Mouse (Mus musculus) erythroblast, adult 5-6 weeks (primary cell): ENCODE measurements around the gene Slc17a3. TPM values are rescaled to one million over a fixed set of nuclear protein-coding genes. Genes with fewer than 3 reads are reported as not detected.

Experiments
- ATAC-seq: replicated peaks from 2 replicates; pipeline ENCODE4 v1.8.0; 2016; ENCODE audit warnings: moderate number of reproducible peaks, mild to moderate bottlenecking, moderate TSS enrichment, inconsistent platforms; ENCODE audit not compliant: poor library complexity, low FRiP score, severe bottlenecking
- total RNA-seq, 2 experiments: library from RNA; stranded (forward) in 1 of 2; stranded (reverse) in 1 of 2; fragments of 150-400 nt in 1 of 2; fragments of 200-764, 138-1000 nt in 1 of 2; gene quantifications; 2 replicates each; pipeline versions ENCODE4 v1.2.3 to v1.2.4; 2015 to 2017; ENCODE audit warnings: low replicate concordance in 2 of 2

Gene Slc17a3
- total RNA-seq, 2 experiments from 2014 or later, result not detected

GRCm38 (mm10) chr13:23868790-23869533, 29.7 kb downstream of the Slc17a3 start:
- no peak for ATAC-seq

DNA sequence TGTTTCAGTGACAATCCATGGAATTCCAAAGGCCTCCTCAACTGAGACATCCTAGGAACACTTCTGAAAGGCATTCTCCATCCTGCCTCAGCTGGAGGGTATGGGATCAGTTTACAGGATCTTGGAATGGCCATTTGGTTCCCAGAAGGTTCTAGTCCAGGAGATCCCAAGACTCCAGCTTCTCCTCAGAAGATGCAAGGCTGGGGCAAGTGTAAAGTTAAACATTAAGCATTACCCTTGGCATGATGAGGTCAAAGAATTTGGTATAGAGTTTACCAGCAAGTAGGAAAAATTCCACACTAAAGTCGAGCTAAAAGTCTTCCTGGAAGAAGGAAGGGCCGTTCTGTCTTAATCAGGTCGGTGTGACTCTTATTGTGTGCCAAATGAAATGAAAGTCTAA, 30.8 kb downstream of the Slc17a3 start:
- ATAC-seq, result no peak

GRCm38 (mm10) chr13:23873141-23873540, 33.9 kb downstream of the Slc17a3 start:
- no peak for ATAC-seq

GRCm38 (mm10) chr13:23879106-23879505, 39.9 kb downstream of the Slc17a3 start:
- ATAC-seq, result no peak

DNA sequence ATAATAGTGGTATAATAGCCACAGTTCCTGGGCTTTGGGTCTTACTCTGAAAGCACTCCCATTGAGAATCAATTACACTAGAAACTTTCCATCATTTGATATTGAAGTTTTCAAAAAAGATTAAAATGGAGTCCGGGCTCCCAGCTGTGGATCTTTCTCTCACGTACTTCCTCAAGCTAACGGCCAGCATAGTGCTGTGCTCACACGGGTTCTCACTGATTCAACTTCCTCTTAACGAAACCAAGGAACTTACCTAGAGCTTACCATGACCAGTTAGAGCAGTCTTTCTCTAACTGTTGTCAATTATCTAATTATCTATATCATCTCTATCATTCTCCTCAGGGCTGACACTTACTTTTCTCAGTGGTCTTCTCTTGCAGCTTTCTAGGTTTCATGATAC, 40.4 kb downstream of the Slc17a3 start:
- no peak for ATAC-seq

DNA sequence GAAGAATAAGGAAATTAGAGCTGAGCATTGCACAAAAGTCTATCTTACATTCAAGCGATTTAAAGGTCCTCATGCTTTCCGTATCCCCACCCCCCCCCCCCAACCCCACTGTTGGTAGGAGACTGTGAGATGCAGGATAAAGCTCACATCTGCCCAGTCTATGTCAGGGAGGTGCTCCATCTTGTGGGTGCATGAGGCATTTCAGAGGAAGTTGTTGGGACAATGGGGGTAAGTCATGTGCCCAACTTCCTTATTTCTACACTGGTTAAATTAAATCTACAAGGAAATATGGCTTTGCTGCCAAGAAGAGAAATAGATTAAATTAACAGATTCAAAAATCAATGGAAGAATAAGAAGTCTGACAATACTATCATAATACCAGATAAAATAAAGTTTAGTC, 46.3 kb downstream of the Slc17a3 start:
- no peak for ATAC-seq

GRCm38 (mm10) chr13:23887026-23887725, 47.9 kb downstream of the Slc17a3 start:
- no peak; the same call in 1 of the 2 replicates for ATAC-seq

DNA sequence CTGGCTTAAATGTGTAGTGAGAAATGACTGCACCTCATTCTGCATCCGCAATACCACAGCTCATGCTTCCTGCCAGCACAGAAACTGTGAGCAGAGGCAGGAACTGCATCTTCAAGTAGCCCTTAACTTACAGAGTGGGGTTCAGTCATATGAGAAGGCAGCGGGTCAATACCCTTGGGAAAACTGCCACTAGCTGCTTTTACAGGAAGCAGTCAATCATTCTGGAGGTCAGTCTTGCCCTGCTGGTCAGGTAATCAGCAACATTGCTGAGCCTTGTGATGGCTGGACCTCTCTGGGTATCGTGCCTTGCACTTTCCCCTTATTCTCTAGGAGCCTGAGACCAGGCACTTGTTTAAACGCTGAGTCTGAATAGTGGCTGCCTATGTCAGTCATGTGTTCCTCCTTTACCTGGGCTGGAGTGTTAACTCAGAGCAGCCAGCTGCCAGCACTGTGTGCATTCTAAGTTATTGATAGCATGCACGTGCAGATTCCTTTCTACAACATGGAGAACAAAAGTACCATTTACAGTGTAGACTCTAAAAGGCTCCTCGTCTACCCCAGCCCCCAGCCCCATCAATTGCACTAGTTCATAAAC, 49.9 kb downstream of the Slc17a3 start:
- no peak for ATAC-seq

- no peak for ATAC-seq
These were observed 53.5 kb downstream of the Slc17a3 start for GRCm38 (mm10) chr13:23892592-23893268.

- ATAC-seq, result no peak
These were observed 54.0 kb downstream of the Slc17a3 start for GRCm38 (mm10) chr13:23893269-23893593.

DNA sequence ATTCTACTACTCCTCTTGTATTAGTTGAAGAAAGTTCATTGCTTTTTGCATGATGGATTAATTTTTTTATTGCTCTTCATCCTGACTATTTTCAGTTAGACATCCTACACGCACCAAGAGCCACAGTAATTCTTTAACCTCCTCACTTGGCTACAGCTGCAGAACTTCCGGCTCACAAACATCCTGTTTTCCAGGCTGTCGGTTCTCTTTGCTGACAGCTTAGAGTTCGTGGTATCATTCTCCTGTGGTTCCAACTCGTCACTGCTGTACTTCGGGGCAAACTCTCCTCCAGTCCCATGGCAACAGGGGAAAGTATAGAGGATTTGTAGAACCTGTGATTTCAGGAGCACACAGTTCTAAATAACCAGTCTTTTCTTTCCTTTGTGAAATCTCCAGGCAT, 59.0 kb downstream of the Slc17a3 start:
- no peak for ATAC-seq

DNA sequence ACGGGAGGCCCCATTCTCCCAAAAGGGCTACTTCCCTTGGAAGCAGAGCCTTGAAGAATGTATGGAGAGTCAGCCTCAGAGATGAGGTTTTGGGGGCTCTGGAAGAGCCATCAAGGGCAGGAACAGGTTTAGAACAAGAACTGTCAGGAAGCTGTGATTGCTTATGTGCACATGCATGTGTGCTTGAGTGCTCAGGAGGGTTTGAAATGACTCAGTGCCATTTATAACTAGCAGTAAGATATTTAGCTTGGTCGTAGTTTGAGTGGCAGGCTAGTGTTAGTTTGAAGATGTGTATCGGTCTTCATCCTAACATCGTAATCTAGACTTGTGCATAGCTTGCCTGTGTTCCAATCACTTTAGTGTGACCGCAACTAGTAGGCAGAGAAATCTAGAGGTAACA, 67.7 kb downstream of the Slc17a3 start:
- no peak for ATAC-seq

DNA sequence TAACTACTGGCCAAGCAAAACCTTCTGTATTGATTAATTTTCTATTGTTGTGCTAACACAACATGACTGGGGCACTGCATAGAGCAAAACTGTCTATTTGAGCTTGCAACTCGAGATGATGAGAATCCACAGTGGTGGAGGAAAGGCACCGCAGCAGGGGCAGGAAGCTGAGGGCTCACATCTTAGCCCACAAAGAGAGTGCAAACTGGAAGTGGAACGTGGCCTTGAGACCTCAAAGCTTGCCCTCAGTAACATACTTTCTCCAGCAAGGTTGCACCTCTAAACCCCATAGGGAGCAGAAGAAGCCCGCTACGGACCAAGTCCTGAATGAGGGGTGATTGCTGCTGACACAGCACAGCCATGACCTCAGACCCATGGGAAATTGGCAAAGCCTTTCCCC, 70.9 kb downstream of the Slc17a3 start:
- ATAC-seq, result no peak

Other genes starting within 250 kb of the Slc17a3 start
- gene Hist1h2be, start 218.3 kb upstream of the Slc17a3 start, total RNA-seq (2015; ENCODE audit: low replicate concordance), result 6.7 and 17.6 TPM in 2 replicates
- 69.9 and 74.3 TPM in 2 replicates for gene Hist1h2be, start 218.3 kb upstream of the Slc17a3 start, total RNA-seq (2017; ENCODE audit: low replicate concordance)
- gene Hist1h1e, start 216.9 kb upstream of the Slc17a3 start, total RNA-seq (2015; ENCODE audit: low replicate concordance), result 468 and 530 TPM in 2 replicates
- gene Hist1h1e, start 216.9 kb upstream of the Slc17a3 start, total RNA-seq (2017; ENCODE audit: low replicate concordance), result 717 and 954 TPM in 2 replicates
- 5.6 and 12.3 TPM in 2 replicates for gene Hist1h2ac, start 155.5 kb upstream of the Slc17a3 start, total RNA-seq (2015; ENCODE audit: low replicate concordance)
- gene Hist1h2ac, start 155.5 kb upstream of the Slc17a3 start, total RNA-seq (2017; ENCODE audit: low replicate concordance), result 55.5 and 70.6 TPM in 2 replicates
- 44.9 and 49.2 TPM in 2 replicates for gene Hist1h2bc, start 155.2 kb upstream of the Slc17a3 start, total RNA-seq (2015; ENCODE audit: low replicate concordance)
- 164 and 206 TPM in 2 replicates for gene Hist1h2bc, start 155.2 kb upstream of the Slc17a3 start, total RNA-seq (2017; ENCODE audit: low replicate concordance)
- gene Hist1h1t, start 143.6 kb upstream of the Slc17a3 start, total RNA-seq (2015; ENCODE audit: low replicate concordance), result not detected in 2 replicates
- gene Hist1h1t, start 143.6 kb upstream of the Slc17a3 start, total RNA-seq (2017; ENCODE audit: low replicate concordance), result 1.9 and 2.0 TPM in 2 replicates
- gene Hist1h4c, start 141.0 kb upstream of the Slc17a3 start, total RNA-seq (2015; ENCODE audit: low replicate concordance), result 59.8 and 77.5 TPM in 2 replicates
- gene Hist1h4c, start 141.0 kb upstream of the Slc17a3 start, total RNA-seq (2017; ENCODE audit: low replicate concordance), result 249 and 402 TPM in 2 replicates
- gene Hfe, start 128.6 kb upstream of the Slc17a3 start, total RNA-seq (2015; ENCODE audit: low replicate concordance), result 5.0 and 17.9 TPM in 2 replicates
- gene Hfe, start 128.6 kb upstream of the Slc17a3 start, total RNA-seq (2017; ENCODE audit: low replicate concordance), result 2.0 and 4.5 TPM in 2 replicates
- gene Hist1h1c, start 100.6 kb upstream of the Slc17a3 start, total RNA-seq (2015; ENCODE audit: low replicate concordance), result 188 and 215 TPM in 2 replicates
- 1,447 and 1,942 TPM in 2 replicates for gene Hist1h1c, start 100.6 kb upstream of the Slc17a3 start, total RNA-seq (2017; ENCODE audit: low replicate concordance)
- 41.1 and 59.8 TPM in 2 replicates for gene Hist1h3c, start 93.8 kb upstream of the Slc17a3 start, total RNA-seq (2015; ENCODE audit: low replicate concordance)
- gene Hist1h3c, start 93.8 kb upstream of the Slc17a3 start, total RNA-seq (2017; ENCODE audit: low replicate concordance), result 178 and 330 TPM in 2 replicates
- 79.4 and 128 TPM in 2 replicates for gene Hist1h2bb, start 92.7 kb upstream of the Slc17a3 start, total RNA-seq (2015; ENCODE audit: low replicate concordance)
- 1,415 and 1,638 TPM in 2 replicates for gene Hist1h2bb, start 92.7 kb upstream of the Slc17a3 start, total RNA-seq (2017; ENCODE audit: low replicate concordance)
- gene Hist1h2ab, start 88.3 kb upstream of the Slc17a3 start, total RNA-seq (2015; ENCODE audit: low replicate concordance), result 12.5 and 24.5 TPM in 2 replicates
- gene Hist1h2ab, start 88.3 kb upstream of the Slc17a3 start, total RNA-seq (2017; ENCODE audit: low replicate concordance), result 1,181 and 1,326 TPM in 2 replicates
- gene Hist1h3b, start 87.2 kb upstream of the Slc17a3 start, total RNA-seq (2015; ENCODE audit: low replicate concordance), result 179 and 183 TPM in 2 replicates
- gene Hist1h3b, start 87.2 kb upstream of the Slc17a3 start, total RNA-seq (2017; ENCODE audit: low replicate concordance), result 251 and 270 TPM in 2 replicates
- gene Hist1h4b, start 82.4 kb upstream of the Slc17a3 start, total RNA-seq (2015; ENCODE audit: low replicate concordance), result 50.5 and 52.2 TPM in 2 replicates
- gene Hist1h4b, start 82.4 kb upstream of the Slc17a3 start, total RNA-seq (2017; ENCODE audit: low replicate concordance), result 150 and 446 TPM in 2 replicates
- gene Hist1h4a, start 78.2 kb upstream of the Slc17a3 start, total RNA-seq (2015; ENCODE audit: low replicate concordance), result 15.4 and 15.7 TPM in 2 replicates
- gene Hist1h4a, start 78.2 kb upstream of the Slc17a3 start, total RNA-seq (2017; ENCODE audit: low replicate concordance), result 211 and 254 TPM in 2 replicates
- 26.3 and 29.6 TPM in 2 replicates for gene Hist1h3a, start 77.0 kb upstream of the Slc17a3 start, total RNA-seq (2015; ENCODE audit: low replicate concordance)
- 171 and 175 TPM in 2 replicates for gene Hist1h3a, start 77.0 kb upstream of the Slc17a3 start, total RNA-seq (2017; ENCODE audit: low replicate concordance)
- 106 and 128 TPM in 2 replicates for gene Hist1h1a, start 75.8 kb upstream of the Slc17a3 start, total RNA-seq (2015; ENCODE audit: low replicate concordance)
- gene Hist1h1a, start 75.8 kb upstream of the Slc17a3 start, total RNA-seq (2017; ENCODE audit: low replicate concordance), result 1,089 and 2,054 TPM in 2 replicates
- not detected in 2 replicates for gene Trim38, start 69.5 kb upstream of the Slc17a3 start, total RNA-seq (2015; ENCODE audit: low replicate concordance)
- gene Trim38, start 69.5 kb upstream of the Slc17a3 start, total RNA-seq (2017; ENCODE audit: low replicate concordance), result not detected in 2 replicates
- gene Slc17a2, start 32.4 kb upstream of the Slc17a3 start, total RNA-seq (2015; ENCODE audit: low replicate concordance), result not detected in 2 replicates
- gene Slc17a2, start 32.4 kb upstream of the Slc17a3 start, total RNA-seq (2017; ENCODE audit: low replicate concordance), result not detected in 2 replicates
- not detected in 2 replicates for gene Slc17a1, start 28.3 kb downstream of the Slc17a3 start, total RNA-seq (2015; ENCODE audit: low replicate concordance)
- not detected in 2 replicates for gene Slc17a1, start 28.3 kb downstream of the Slc17a3 start, total RNA-seq (2017; ENCODE audit: low replicate concordance)
- not detected in 2 replicates for gene Slc17a4, start 75.6 kb downstream of the Slc17a3 start, total RNA-seq (2015; ENCODE audit: low replicate concordance)
- gene Slc17a4, start 75.6 kb downstream of the Slc17a3 start, total RNA-seq (2017; ENCODE audit: low replicate concordance), result 0.56 TPM in 1 of 2 replicates, not detected in the other
- not detected in 2 replicates for gene Hist1h2ba, start 94.7 kb downstream of the Slc17a3 start, total RNA-seq (2015; ENCODE audit: low replicate concordance)
- not detected in 2 replicates for gene Hist1h2ba, start 94.7 kb downstream of the Slc17a3 start, total RNA-seq (2017; ENCODE audit: low replicate concordance)
- gene Hist1h2aa, start 95.0 kb downstream of the Slc17a3 start, total RNA-seq (2015; ENCODE audit: low replicate concordance), result not detected in 2 replicates
- gene Hist1h2aa, start 95.0 kb downstream of the Slc17a3 start, total RNA-seq (2017; ENCODE audit: low replicate concordance), result not detected in 2 replicates
- gene Scgn, start 151.8 kb downstream of the Slc17a3 start, total RNA-seq (2015; ENCODE audit: low replicate concordance), result not detected in 2 replicates
- gene Scgn, start 151.8 kb downstream of the Slc17a3 start, total RNA-seq (2017; ENCODE audit: low replicate concordance), result not detected in 2 replicates